Mouse (Mus musculus) lung, postnatal 0 days (tissue): ENCODE measurements around the gene Grid2ip. TPM values are rescaled to one million over a fixed set of nuclear protein-coding genes. Genes with fewer than 3 reads are reported as not detected.

ENCODE experiments used
- ATAC-seq: fragments of 200-750 bp; cut with Nextera tagmentation; 2 replicates; pipeline ENCODE4 v1.8.0; 2017; ENCODE audit warnings: moderate library complexity
- DNase-seq: peaks from one replicate; pipeline ENCODE4 v3.0.0-alpha.2; 2016; ENCODE audit warnings: low spot score
- H3K27ac ChIP-seq: fragments of 300-500 bp; sonication (generic); 2 replicates; pipeline ENCODE4 v1.5.1; 2014; ENCODE audit warnings: antibody characterized with exemption, mild to moderate bottlenecking, low read length, mixed read lengths
- H3K27me3 ChIP-seq: fragments of 300-500 bp; sonication (generic); replicated peaks from 2 replicates; pipeline ENCODE4 v1.6.1; 2014; ENCODE audit warnings: low read length, mixed read lengths; ENCODE audit not compliant: insufficient read depth
- H3K36me3 ChIP-seq: fragments of 300-500 bp; sonication (generic); 2 replicates; pipeline ENCODE4 v1.6.1; 2014; ENCODE audit warnings: low read length, mixed read lengths; ENCODE audit not compliant: insufficient read depth
- H3K4me1 ChIP-seq: fragments of 300-500 bp; sonication (generic); 2 replicates; pipeline ENCODE4 v1.6.1; 2014; ENCODE audit warnings: antibody characterized with exemption, low read depth, low read length, mixed read lengths; ENCODE audit not compliant: insufficient read depth
- H3K4me2 ChIP-seq: fragments of 300-500 bp; sonication (generic); replicated peaks from 2 replicates; pipeline ENCODE4 v1.6.1; 2014; ENCODE audit warnings: low read depth, mild to moderate bottlenecking, low read length, moderate library complexity, mixed read lengths
- H3K4me3 ChIP-seq: fragments of 300-500 bp; sonication (generic); 2 replicates; pipeline ENCODE4 v1.5.1; 2014; ENCODE audit warnings: low read depth, low read length
- H3K9ac ChIP-seq: fragments of 300-500 bp; sonication (generic); replicated peaks from 2 replicates; pipeline ENCODE4 v1.6.1; 2014; ENCODE audit warnings: low read depth, mild to moderate bottlenecking
- H3K9me3 ChIP-seq: fragments of 300-500 bp; sonication (generic); 2 replicates; pipeline ENCODE4 v1.6.1; 2016; ENCODE audit warnings: low read length, mixed read lengths
- CTCF ChIP-seq: IDR thresholded peaks from 2 replicates; pipeline ENCODE4 v1.5.1; 2016; ENCODE audit warnings: antibody characterized with exemption, mild to moderate bottlenecking
- EP300 ChIP-seq: IDR thresholded peaks from 2 replicates; pipeline ENCODE4 v1.6.1; 2016; ENCODE audit warnings: antibody characterized with exemption, mild to moderate bottlenecking, control low read depth
- WGBS: fragments of 180-500 bp; shearing (Covaris S2); extraction: QIAGEN DNeasy Blood & Tissue Kit; methylation state at CpG from one replicate; pipeline ENCODE4 v1.1.7; 2014; 5-methylcytosine and 5-hydroxymethylcytosine counted together
- polyA plus RNA-seq: library from polyadenylated mRNA; unstranded; fragments of >200 nt; fragmentation: Nextera tagmentation; extraction: Ambion mirVana; gene quantifications from 2 replicates; pipeline ENCODE4 v1.2.1, GENCODE M21; 2015

The Grid2ip gene
- polyA plus RNA-seq, 1 experiment from 2014 or later: not detected

DNA sequence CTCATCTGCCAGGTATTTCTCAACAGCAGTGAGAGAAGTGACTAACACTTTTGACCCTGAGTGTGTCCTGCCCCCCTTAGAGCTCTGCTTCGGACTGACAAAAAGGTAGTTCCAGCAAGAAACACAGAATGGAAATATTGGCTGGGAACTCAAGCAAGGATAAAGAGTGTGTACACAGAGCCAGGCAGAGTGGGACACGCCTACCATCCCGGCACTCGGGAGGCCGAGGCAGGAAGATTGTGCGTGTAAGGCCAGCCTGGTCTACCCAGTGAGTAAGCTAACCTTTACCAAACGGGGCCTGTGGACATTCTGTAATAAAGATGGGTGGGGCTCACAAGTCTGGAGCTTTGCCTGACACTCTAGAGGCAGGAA, 22.1 kb upstream of the Grid2ip start:
- Histone ChIP-seq H3K4me2 (no peak overlapping the region), H3K9me3 (no peaks in the 10 kb centered on the region), H3K27ac (no peak overlapping the region), H3K4me1 (no peaks in the 10 kb centered on the region), H3K4me3 (no peak overlapping the region), H3K9ac (no peak overlapping the region), H3K36me3 (no peaks in the 10 kb centered on the region), H3K27me3 (no peaks in the 10 kb centered on the region)
- no peak for TF ChIP-seq EP300
- TF ChIP-seq CTCF: no peak
- no peak for ATAC-seq
- no peak for DNase-seq
- WGBS: 71% methylated on average over 7 of the region's 7 CpGs

- DNase-seq (peak; percentile 14), ATAC-seq (no peak)
- H3K36me3 ChIP-seq: no peaks in the 10 kb centered on the region
- no peak for TF ChIP-seq EP300
- peak; percentile 55 for TF ChIP-seq CTCF
- no peaks in the 10 kb centered on the region for H3K9me3 ChIP-seq
- H3K9ac ChIP-seq: no peak overlapping the region
- H3K4me1 ChIP-seq: no peaks in the 10 kb centered on the region
- no peak overlapping the region for H3K4me3 ChIP-seq
- 64% methylated on average over 6 of the region's 6 CpGs for WGBS
- no peaks in the 10 kb centered on the region for H3K27me3 ChIP-seq
- H3K4me2 ChIP-seq: no peak overlapping the region
- H3K27ac ChIP-seq: no peak overlapping the region
Observed at GRCm38 (mm10) chr5:143336559-143336958, 20.6 kb upstream of the Grid2ip start.

DNA sequence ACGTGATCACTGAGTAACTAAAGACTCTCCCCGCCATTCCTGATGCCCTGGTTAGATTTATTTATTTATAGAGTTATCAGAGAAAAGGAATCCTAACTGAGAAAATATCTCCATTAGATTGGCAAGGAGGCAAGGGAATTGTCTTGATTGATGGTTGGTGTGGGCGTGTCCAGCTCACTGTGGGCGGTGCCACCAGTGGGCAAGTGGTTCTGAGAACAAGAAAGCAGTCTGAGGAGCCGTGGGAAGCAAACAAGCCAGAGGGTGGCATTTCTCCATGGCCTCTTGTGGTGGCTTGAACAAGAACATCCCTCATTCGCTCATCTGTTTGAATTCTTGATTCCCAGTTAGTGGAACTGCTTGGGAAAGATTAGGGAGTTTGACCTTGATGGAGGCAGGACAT, 17.5 kb upstream of the Grid2ip start:
- no peak overlapping the region for H3K27ac ChIP-seq
- TF ChIP-seq EP300: no peak
- TF ChIP-seq CTCF: no peak
- WGBS: 42% methylated on average over 6 of the region's 6 CpGs
- no peak overlapping the region for H3K4me3 ChIP-seq
- no peak overlapping the region for H3K4me2 ChIP-seq
- no peaks in the 10 kb centered on the region for H3K4me1 ChIP-seq
- no peaks in the 10 kb centered on the region for H3K36me3 ChIP-seq
- ATAC-seq (no peak), DNase-seq (no peak)
- no peak overlapping the region for H3K9ac ChIP-seq
- H3K9me3 ChIP-seq: no peaks in the 10 kb centered on the region
- no peaks in the 10 kb centered on the region for H3K27me3 ChIP-seq

GRCm38 (mm10) chr5:143346367-143346766, 10.8 kb upstream of the Grid2ip start:
- Histone ChIP-seq H3K9me3 (no peaks in the 10 kb centered on the region), H3K27ac (no peak overlapping the region), H3K36me3 (no peaks in the 10 kb centered on the region), H3K4me2 (no peak overlapping the region), H3K4me1 (no peaks in the 10 kb centered on the region), H3K27me3 (no peaks in the 10 kb centered on the region), H3K4me3 (no peak overlapping the region), H3K9ac (no peak overlapping the region)
- TF ChIP-seq EP300 (no peak), CTCF (no peak)
- 77% methylated on average over 8 of the region's 8 CpGs for WGBS
- DNase-seq: no peak
- ATAC-seq: no peak

- no peaks in the 10 kb centered on the region for H3K36me3 ChIP-seq
- no peak overlapping the region for H3K4me2 ChIP-seq
- no peaks in the 10 kb centered on the region; the same call in 1 of the 2 replicates for H3K27me3 ChIP-seq
- H3K9me3 ChIP-seq: no peaks in the 10 kb centered on the region
- H3K4me1 ChIP-seq: no peaks in the 10 kb centered on the region
- WGBS: 30% methylated on average over 5 of the region's 5 CpGs
- TF ChIP-seq EP300 (no peak), CTCF (no peak)
- no peak for DNase-seq
- H3K27ac ChIP-seq: no peak overlapping the region
- H3K4me3 ChIP-seq: no peak overlapping the region
- no peak for ATAC-seq
- H3K9ac ChIP-seq: no peak overlapping the region
Observed at GRCm38 (mm10) chr5:143356017-143356416, 1.1 kb upstream of the Grid2ip start.

DNA sequence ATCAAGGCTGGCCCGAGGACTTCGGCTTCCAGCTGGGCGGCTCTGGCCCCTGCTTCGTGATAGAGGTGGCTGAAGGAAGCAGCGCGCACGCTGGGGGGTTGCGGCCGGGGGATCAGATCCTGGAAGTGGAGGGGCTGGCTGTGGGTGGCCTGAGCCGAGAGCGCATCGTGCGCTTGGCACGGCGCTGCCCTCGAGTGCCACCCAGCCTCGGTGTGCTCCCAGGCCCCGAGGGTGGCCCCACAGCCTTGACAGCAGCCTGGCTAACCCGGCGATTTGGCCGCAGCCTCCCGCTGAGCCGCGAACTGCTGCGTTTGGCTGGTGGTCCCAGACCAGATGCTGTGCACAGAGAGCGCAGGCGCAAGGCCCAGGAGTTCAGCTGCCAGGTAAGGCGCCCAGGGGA, 426 bp downstream of the Grid2ip start:
- TF ChIP-seq CTCF (no peak), EP300 (no peak)
- Histone ChIP-seq H3K27ac (no peak overlapping the region), H3K4me1 (no peaks in the 10 kb centered on the region), H3K4me3 (no peak overlapping the region), H3K36me3 (no peaks in the 10 kb centered on the region), H3K4me2 (0 out of 2 replicates have a peak overlapping the region, but pooled peaks have one; percentile 14), H3K9me3 (no peaks in the 10 kb centered on the region), H3K27me3 (no peaks in the 10 kb centered on the region; the same call in 1 of the 2 replicates), H3K9ac (no peak overlapping the region)
- WGBS: 2% methylated on average over 23 of the region's 28 CpGs
- ATAC-seq (no peak), DNase-seq (no peak)

GRCm38 (mm10) chr5:143359263-143359662, 2.1 kb downstream of the Grid2ip start:
- Histone ChIP-seq H3K36me3 (no peaks in the 10 kb centered on the region), H3K9me3 (no peaks in the 10 kb centered on the region), H3K27me3 (no peaks in the 10 kb centered on the region; the same call in 1 of the 2 replicates), H3K4me2 (no peak overlapping the region), H3K9ac (no peak overlapping the region), H3K4me1 (peaks cover 6% of the 10 kb centered on the region; the same call in 1 of the 2 replicates), H3K27ac (no peak overlapping the region), H3K4me3 (no peak overlapping the region)
- ATAC-seq (no peak), DNase-seq (no peak)
- 31% methylated on average over 7 of the region's 7 CpGs for WGBS
- no peak for TF ChIP-seq EP300
- TF ChIP-seq CTCF: no peak
